Mouse (Mus musculus) retina, embryonic 14.5 days (tissue): Measurements from ENCODE around the gene Ankra2.
A peak's percentile ranks its signal among the peaks of the same experiment; 100 is the strongest.

Experiments used
- DNase-seq: peaks from one replicate; pipeline ENCODE4 v3.0.0-alpha.2; 2015; ENCODE audit warnings: low spot score

Ankra2 gene

DNA sequence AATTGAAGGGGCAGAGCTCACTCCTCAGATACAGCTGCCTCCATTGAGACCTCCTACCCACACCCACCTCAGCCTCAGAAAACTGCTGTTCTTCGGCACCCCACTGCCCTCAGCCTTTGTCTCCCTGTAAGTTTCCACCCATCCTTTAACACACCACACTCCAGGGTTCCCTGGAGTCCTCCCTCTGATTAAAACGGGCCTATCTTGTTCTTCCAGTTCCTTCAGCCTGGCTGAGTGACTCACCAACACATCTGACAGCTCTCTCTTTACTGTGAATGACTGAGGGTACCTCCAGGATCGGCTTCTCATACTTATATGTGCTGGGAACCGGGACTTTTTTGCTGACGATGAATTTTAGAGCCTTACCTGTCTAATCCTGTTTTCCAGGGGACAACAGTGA is 33.2 kb downstream of the Ankra2 start:
- no peak for DNase-seq

DNA sequence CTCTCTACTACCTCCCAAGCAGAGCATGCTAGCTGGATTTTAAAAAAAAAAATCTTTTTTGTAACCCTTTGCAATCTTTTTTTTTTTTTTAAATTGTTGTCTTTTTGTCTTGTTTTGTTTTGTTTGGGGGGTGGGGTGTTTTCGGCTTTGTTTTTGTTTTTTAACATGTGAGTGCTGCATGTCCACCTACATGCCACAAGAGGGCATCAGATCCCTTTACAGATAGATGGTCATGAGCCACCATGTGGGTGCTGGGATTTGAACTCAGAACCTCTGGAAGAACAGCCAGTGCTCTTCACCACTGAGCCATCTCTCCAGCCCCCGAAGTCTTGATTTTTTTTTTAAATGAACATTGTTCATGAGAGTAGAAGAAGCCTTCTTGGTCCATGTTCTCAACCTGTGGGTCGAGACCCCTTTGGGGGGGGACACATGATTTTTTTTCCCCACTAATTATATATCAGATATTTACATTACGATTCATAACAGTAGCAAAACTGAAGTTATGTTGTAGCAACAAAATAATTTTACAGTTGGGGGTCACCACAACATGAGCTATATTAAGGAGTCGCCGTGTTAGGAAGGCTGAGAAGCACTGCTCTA is 35.1 kb downstream of the Ankra2 start:
- DNase-seq = peak; percentile 27

DNA sequence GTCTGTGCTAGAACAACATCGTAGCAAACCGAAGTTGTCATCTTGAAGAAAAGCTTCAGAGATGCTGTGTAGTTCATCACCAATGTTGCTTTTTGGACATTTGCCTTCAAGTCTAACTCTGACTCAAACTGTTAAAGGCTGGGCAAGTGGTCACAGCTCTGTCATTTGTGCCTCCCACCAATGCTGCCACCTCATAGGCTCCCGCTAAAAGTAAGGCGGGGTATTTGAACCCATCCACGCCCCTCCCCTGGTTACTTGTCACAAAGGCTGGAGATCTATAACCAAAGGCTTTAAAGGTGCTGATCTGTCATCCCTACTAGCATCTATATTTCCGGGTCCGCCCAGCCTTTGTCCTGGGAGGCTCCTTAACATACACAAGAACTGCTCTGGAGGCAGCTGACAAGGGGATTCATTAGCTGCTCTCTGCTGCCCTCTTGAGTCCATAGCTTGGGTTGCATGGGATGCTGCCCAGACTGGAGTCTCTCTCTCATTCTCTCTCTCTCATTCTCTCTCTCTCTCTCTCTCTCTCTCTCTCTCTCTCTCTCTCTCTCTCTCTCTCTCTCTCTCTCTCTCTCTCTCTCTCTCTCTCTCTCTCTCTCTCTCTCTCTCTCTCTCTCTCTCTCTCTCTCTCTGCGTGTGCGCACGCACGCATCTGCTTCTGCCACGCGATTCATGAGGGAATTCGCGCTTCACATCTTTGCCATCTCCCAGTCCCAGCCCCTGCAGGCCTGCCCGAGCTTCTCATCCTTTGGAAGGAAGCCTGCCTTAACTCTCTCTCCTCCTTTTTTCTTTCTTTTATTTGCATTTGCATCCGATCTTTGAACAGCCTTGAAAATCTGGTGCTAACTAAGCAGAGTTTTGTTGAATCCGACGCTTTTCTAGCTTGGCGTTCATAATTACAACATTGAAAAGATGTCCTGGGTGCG is 36.2 kb downstream of the Ankra2 start:
- DNase-seq = peak; percentile 98

DNA sequence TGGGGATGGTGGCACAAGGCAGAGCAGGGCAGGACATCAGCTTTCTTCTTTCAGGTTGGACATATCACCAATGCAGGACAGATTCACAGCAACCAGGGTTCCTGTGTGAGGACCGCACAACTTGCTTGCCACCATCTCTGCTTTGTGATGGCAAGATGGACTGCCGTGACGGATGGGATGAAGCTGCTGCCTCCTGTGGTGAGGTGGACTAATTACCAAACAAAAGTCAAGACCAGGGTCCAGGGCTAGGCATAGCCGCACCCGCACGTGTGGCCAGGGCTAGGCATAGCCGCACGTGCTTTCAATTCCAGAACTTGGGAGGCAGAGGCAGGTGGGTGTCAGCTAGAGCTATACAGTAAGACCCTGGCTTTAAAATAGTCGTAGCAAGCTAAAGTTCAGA is 42.4 kb downstream of the Ankra2 start:
- no peak for DNase-seq

DNA sequence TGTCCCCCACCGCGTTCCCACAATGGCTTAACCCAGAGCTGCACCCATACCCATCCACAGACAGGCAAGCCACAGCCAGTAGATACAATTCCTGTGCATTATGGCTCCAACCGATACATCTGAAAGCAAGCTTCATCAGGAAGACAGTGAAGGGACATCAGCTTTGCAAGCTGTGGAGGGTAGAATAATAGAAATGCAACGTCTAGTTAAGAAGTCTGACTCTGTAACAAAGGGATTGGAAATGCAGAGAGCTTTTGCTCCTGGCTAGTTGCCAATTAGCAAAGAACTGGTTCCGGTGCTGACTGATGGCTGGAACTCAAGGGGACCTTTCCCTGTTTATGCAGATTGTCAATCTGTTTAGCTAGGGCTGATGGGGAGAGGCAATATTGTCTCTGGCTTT is 43.5 kb downstream of the Ankra2 start:
- DNase-seq = no peak

DNA sequence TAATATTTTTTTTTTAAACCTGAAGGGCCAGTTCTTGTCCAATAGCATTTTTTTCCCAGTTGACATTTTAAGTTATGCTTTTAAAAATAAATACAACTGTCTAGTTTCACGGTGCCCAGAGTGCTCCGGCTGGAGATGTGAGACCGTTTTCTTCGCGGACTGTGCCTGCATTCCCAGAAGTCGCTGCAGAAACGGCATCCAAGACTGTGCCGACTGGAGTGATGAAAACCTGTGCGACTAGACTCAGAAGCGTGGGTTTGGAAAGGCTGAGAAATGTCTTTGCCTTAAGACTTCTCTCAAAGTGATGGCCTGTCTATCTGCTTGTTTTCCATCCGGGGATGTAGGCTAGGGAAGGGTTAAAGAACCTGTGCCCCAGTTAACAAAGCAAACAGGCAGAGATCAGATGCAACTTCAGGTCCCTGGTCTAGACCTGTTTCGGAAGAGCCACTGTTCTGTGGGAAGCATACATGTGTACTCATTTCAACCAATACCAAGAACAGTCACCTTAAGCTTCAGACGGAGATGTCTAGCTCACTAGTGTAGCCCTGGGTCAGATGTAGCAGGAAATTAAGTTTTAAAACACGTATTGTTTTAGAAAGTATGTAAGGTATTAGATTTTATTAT is 44.1 kb downstream of the Ankra2 start:
- no peak for DNase-seq

- no peak for DNase-seq
Observed at GRCm38 (mm10) chr13:98308004-98308403, 45.1 kb downstream of the Ankra2 start.

GRCm38 (mm10) chr13:98308724-98309123 is 45.9 kb downstream of the Ankra2 start:
- no peak for DNase-seq

DNA sequence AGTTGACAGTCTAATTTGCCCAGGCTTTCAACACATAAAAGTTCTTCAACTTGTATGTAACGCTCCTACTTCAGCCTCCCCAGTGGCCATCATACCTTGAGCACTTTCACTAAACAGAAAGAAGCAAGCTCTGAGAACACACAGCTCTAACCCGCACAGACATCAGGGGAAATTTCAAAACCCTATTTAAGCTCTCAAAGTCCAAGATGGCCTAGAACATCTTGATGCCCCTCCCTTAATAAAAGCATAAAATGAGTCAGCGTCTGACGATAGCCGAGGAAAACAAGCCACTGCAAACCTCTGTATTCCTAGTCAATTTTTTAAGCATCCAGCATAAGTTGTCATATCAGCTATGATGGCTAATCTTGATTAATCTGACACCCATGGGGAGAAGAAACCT is 48.7 kb downstream of the Ankra2 start:
- DNase-seq = no peak

DNA sequence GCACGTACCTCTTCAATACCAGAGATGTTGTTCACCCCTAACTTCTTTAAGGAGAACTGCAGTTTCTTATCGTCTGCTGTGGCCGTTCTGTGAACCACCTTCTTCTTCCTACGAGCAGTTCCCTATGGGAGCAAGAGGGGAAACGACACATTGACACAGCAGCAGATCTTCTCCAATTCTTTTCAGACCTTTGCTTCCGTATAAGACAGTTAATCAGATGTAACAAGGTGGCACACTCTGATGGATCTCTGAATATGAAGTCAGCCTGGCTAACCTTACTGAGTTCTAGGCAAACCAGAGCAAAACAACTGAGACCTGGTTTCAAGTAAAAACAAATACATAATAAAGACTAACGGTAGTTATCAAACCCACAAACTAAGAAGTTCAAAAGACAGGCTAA is 50.8 kb downstream of the Ankra2 start:
- DNase-seq = no peak

DNA sequence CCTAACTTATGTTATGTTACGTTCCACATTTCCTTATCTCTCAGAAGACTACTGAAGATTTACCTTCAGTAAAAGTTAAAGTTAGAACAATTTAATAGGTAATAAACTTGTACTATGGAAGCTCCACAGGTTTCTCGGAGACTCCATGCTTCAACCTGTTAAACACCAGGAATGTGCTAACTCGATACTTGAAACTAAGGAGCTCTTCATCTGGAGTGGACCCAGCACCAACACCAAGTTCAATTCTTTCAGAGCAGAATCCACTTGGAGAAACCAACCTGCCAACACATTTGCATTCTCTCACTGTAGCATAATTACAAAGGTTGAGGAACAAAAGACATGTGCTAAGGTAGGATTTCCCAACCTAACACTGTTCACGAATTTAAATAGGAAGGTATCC is 52.2 kb downstream of the Ankra2 start:
- DNase-seq = no peak

- DNase-seq = no peak
Observed at GRCm38 (mm10) chr13:98316140-98316479, 53.2 kb downstream of the Ankra2 start.

DNA sequence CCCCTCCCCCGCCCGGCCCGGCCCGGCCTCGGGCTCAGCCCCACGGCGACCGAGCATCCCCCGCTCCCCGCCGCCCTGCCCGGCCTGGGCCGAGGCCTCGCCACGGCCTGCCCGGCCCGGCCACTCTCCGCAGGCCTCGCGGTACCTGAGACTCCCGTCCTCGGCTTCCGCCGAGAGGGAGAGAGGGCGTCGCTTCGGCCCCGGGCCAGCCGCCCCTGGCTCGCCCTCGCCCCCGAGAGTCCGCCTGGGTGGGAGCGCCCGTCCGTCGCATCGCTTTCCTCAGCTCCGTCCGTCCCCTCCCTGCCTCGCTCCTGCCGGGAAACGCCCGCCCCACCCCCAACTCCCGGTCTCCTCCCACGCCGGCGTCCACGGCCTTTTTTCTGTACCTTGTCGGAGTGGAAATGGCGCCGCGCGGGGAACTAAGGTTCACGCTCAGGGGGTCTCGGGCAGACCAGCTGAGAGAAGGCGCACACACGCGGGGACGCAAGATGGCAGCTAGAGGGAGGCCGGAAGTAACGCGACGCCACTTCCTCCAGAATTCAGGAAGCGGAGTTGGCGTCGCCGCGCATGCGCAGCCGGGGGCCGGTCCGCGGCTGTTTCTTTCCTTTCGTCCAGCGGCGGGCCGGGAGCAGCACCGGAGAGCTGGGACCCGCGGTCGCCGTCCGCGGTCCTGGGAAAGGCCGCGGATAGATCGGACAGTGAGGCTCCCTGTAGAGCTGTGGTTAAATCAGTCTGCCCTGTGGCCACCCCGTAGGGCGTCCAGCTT is 53.8 kb downstream of the Ankra2 start, which contains the start of gene Btf3:
Gene Btf3 (minus strand): TSS at position 527 of the 766 bp plus-strand sequence.
- peak; percentile 96 for DNase-seq

GRCm38 (mm10) chr13:98317246-98317677 is 54.4 kb downstream of the Ankra2 start:
- DNase-seq = no peak

DNA sequence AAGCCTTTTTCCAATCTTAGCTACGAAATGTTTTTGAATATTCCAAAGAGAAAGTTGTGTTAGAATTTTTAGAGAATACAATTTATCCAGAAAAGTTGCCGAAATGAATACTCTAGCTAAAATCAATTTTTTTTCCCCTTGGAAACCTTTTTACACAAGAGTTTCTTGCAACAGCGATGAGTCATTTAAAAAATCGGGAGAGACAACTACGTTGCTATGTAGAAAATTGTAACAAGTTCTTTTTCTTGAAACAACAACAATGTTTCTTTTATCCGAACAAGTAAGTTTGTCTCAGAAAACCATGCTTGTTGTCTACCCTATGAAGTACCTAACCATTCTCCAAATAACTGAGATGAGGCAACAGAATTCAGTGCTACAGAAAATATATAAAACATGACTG is 55.0 kb downstream of the Ankra2 start:
- no peak for DNase-seq
